Mouse (Mus musculus) liver, adult 2 months (tissue): Measurements from ENCODE around the gene 1110008P14Rik.

ENCODE experiments used
- CTCF ChIP-seq: fragments of 200-500 bp; IDR thresholded peaks from 2 replicates; pipeline ENCODE4 v1.5.1; 2011; ENCODE audit warnings: low read depth, low read length, control low read depth
- POLR2A ChIP-seq: fragments of 200-500 bp; IDR thresholded peaks from 2 replicates; pipeline ENCODE4 v1.6.1; 2011; ENCODE audit warnings: low read length, control low read depth; ENCODE audit not compliant: insufficient read depth; ENCODE audit errors: extremely low read depth

DNA sequence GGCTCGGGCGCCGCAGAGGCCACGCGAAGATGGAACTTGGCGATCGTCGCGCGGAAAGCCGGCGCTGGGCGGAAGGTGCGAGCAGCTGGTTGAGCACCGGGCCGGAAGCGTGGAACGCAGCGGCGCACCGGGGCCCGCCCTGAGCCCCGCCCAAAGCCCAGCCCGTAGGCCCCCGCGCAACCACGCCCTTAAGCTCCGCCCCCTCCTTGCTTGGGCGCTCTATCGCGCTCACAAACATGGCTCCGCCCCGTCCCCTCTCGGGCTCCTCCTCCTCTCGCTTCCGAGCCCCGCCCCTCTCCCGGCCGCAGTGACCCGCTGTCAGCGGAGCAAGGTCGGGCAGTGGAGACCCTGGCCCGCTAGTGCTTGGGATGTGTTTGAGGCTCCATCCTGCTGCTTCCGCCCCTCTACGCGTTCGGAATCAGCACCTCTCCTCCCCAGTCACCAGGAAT, at the start of gene 1110008P14Rik:
- TF ChIP-seq POLR2A, result no peak
- TF ChIP-seq CTCF, result no peak
